Mouse (Mus musculus) ES-E14 (cell line): ENCODE results near the gene Ptpn7. TPM values are rescaled to one million over a fixed set of nuclear protein-coding genes. Genes with fewer than 3 reads are reported as not detected.
A peak's percentile ranks its signal among the peaks of the same experiment; 100 is the strongest.

Source experiments
- DNase-seq: peaks from one replicate; pipeline ENCODE4 v3.0.0-alpha.2; 2013; ENCODE audit warnings: low read depth, low spot score
- H3K27ac ChIP-seq: 2 replicates; pipeline ENCODE4 v1.5.1; 2012; ENCODE audit warnings: low read depth, mild to moderate bottlenecking, low read length, moderate library complexity, mixed read lengths; ENCODE audit not compliant: poor library complexity, insufficient read depth, severe bottlenecking
- H3K36me3 ChIP-seq: 2 replicates; pipeline ENCODE4 v1.6.1; 2012; ENCODE audit warnings: mild to moderate bottlenecking, low read length, moderate library complexity, mixed read lengths; ENCODE audit not compliant: control insufficient read depth, poor library complexity, insufficient read depth, severe bottlenecking
- H3K4me1 ChIP-seq, 2 experiments: fragments of 150-350 bp in 1 of 2; sonication (generic) in 1 of 2; 2 replicates each; pipeline ENCODE4 v1.6.1; 2012; ENCODE audit warnings: low read length in 2 of 2, mild to moderate bottlenecking in 1 of 2, mixed read lengths in 1 of 2; ENCODE audit not compliant: control insufficient read depth in 2 of 2, insufficient read depth in 2 of 2, poor library complexity in 1 of 2
- H3K4me3 ChIP-seq, 2 experiments: fragments of 150-350 bp in 1 of 2; sonication (generic) in 1 of 2; 2 replicates each; pipeline ENCODE4 v1.5.1; 2012; ENCODE audit warnings: low read length in 2 of 2, low read depth in 1 of 2, mild to moderate bottlenecking in 1 of 2, mixed read lengths in 1 of 2; ENCODE audit not compliant: insufficient read depth in 1 of 2, poor library complexity in 1 of 2, severe bottlenecking in 1 of 2
- H3K9ac ChIP-seq: 2 replicates; pipeline ENCODE4 v1.6.1; 2012; ENCODE audit warnings: low read depth, mild to moderate bottlenecking, low read length, mixed read lengths; ENCODE audit not compliant: poor library complexity, insufficient read depth, severe bottlenecking
- H3K9me3 ChIP-seq: fragments of 150-350 bp; sonication (generic); 2 replicates; pipeline ENCODE4 v1.6.1; 2012; ENCODE audit warnings: low read depth, mild to moderate bottlenecking, low read length; ENCODE audit not compliant: control insufficient read depth, insufficient read depth
- CHD2 ChIP-seq: IDR thresholded peaks from 2 replicates; pipeline ENCODE4 v1.6.1; 2014; ENCODE audit warnings: mild to moderate bottlenecking, low read depth, low read length, inconsistent platforms
- HCFC1 ChIP-seq: IDR thresholded peaks from 2 replicates; pipeline ENCODE4 v1.6.1; 2012; ENCODE audit warnings: low read length, inconsistent platforms, borderline replicate concordance; ENCODE audit not compliant: insufficient read depth
- MAFK ChIP-seq: IDR thresholded peaks from 2 replicates; pipeline ENCODE4 v1.6.1; 2014; ENCODE audit warnings: mild to moderate bottlenecking, low read depth, low read length, inconsistent platforms; ENCODE audit not compliant: insufficient read depth
- ZC3H11A ChIP-seq: IDR thresholded peaks from 2 replicates; pipeline ENCODE4 v1.6.1; 2012; ENCODE audit warnings: low read depth, mild to moderate bottlenecking, inconsistent platforms, low read length, borderline replicate concordance
- ZNF384 ChIP-seq: IDR thresholded peaks from 2 replicates; pipeline ENCODE4 v1.6.1; 2012; ENCODE audit warnings: low read depth, low read length, inconsistent platforms
- in situ Hi-C, 2 experiments: fragments of 600-800 bp; cut with MboI; formaldehyde crosslinking; loops; one replicate each; pipeline ENCODE4 v1.15.1; 2025; ENCODE audit warnings: low sequenced_read_pairs in 2 of 2, inconsistent platforms in 1 of 2; ENCODE audit not compliant: unreplicated experiment in 2 of 2
- total RNA-seq: library from RNA; depleted of rRNA; stranded (reverse); fragments of 300-350 nt; gene quantifications from 2 replicates; pipeline ENCODE4 v1.2.3, GENCODE M21; 2012; rRNA removed

Ptpn7 gene
- total RNA-seq = 1.1 and 2.3 TPM in 2 replicates

DNA sequence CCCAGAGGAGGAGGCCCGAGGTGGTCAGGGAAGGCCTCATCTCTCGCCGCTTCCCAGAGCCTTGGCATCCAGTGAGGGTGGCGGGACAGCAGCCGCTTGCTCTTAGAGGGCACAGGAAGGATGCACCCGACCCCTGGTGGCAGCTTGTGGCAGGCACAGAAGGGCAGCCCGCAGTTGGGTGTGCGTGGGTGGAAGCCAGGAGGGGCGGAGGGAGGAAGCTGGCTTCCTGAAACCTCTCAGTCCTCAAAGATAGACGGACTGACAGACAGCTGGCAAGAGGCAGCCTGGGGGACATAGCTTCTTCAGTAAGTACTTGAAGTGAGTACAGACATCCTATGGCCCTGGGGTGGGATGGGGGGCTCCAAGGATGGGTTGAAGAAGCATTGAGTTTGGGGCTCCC is at the start of gene Ptpn7:
TSS of gene Ptpn7 (plus strand) at position 228 of the 400 bp plus-strand sequence.
- no peak within 1 kb of the TSS for H3K4me3 ChIP-seq
- no peak for DNase-seq
- H3K9me3 ChIP-seq = no peaks in the 10 kb centered on the region
- TF ChIP-seq MAFK = no peak
- TF ChIP-seq HCFC1 = no peak
- no peak for TF ChIP-seq CHD2
- TF ChIP-seq ZC3H11A = no peak
- no peak for TF ChIP-seq ZNF384
- H3K9ac ChIP-seq = no peak within 1 kb of the TSS
- H3K4me1 ChIP-seq = peaks cover 2 to 29% of the 10 kb centered on the region in 2 experiments; a peak in 2 of 4 replicates
- no peak within 1 kb of the TSS for H3K27ac ChIP-seq
- no peaks in the 10 kb centered on the region for H3K36me3 ChIP-seq
- in situ Hi-C loops = no loop called here

- no peak overlapping the region for H3K27ac ChIP-seq
- peaks cover 3 to 12% of the 10 kb centered on the region in 2 experiments; a peak in 3 of 4 replicates for H3K4me1 ChIP-seq
- no peaks in the 10 kb centered on the region for H3K9me3 ChIP-seq
- in situ Hi-C loops = no loop called here
- DNase-seq = no peak
- no peak overlapping the region for H3K4me3 ChIP-seq
- no peak overlapping the region for H3K9ac ChIP-seq
- TF ChIP-seq ZC3H11A (no peak), ZNF384 (no peak), HCFC1 (no peak), CHD2 (no peak), MAFK (no peak)
- H3K36me3 ChIP-seq = no peaks in the 10 kb centered on the region
Measured at GRCm38 (mm10) chr1:135083465-135083864, 49.0 kb upstream of the Ptpn7 start.

GRCm38 (mm10) chr1:135085296-135085871 is 47.1 kb upstream of the Ptpn7 start:
- no peak overlapping the region for H3K27ac ChIP-seq
- in situ Hi-C loops = no loop called here
- no peak overlapping the region for H3K9ac ChIP-seq
- H3K4me3 ChIP-seq = peak overlapping the region; percentile 31 to 46; a peak in 3 of 4 replicates
- peaks cover 3 to 8% of the 10 kb centered on the region in 2 experiments; a peak in 2 of 4 replicates for H3K4me1 ChIP-seq
- H3K9me3 ChIP-seq = no peaks in the 10 kb centered on the region
- no peak for DNase-seq
- TF ChIP-seq ZNF384 (no peak), HCFC1 (no peak), CHD2 (no peak), ZC3H11A (no peak), MAFK (no peak)
- no peaks in the 10 kb centered on the region for H3K36me3 ChIP-seq

- peaks cover 3 to 8% of the 10 kb centered on the region in 2 experiments; a peak in 2 of 4 replicates for H3K4me1 ChIP-seq
- no peaks in the 10 kb centered on the region for H3K36me3 ChIP-seq
- H3K9me3 ChIP-seq = no peaks in the 10 kb centered on the region
- H3K27ac ChIP-seq = no peak overlapping the region
- TF ChIP-seq ZC3H11A (no peak), ZNF384 (no peak), MAFK (no peak), HCFC1 (no peak), CHD2 (no peak)
- DNase-seq = no peak
- no peak overlapping the region for H3K4me3 ChIP-seq
- in situ Hi-C loops = no loop called here
- H3K9ac ChIP-seq = no peak overlapping the region
Measured at GRCm38 (mm10) chr1:135086015-135086414, 46.5 kb upstream of the Ptpn7 start.
